Mouse (Mus musculus) hindbrain, embryonic 16.5 days (tissue): ENCODE measurements around the gene Slc24a3. TPM values are rescaled to one million over a fixed set of nuclear protein-coding genes. Genes with fewer than 3 reads are reported as not detected.

Experiments used
- ATAC-seq: fragments of 200-750 bp; cut with Nextera tagmentation; 2 replicates; pipeline ENCODE4 v1.8.0; 2017; ENCODE audit warnings: moderate TSS enrichment, moderate library complexity
- H3K27ac ChIP-seq: fragments of 300-500 bp; sonication (generic); 2 replicates; pipeline ENCODE4 v1.5.1; 2014; ENCODE audit warnings: low read depth, mild to moderate bottlenecking, control low read depth, low read length, moderate library complexity
- H3K27me3 ChIP-seq: fragments of 300-500 bp; sonication (generic); replicated peaks from 2 replicates; pipeline ENCODE4 v1.6.1; 2014; ENCODE audit warnings: low read length; ENCODE audit not compliant: control insufficient read depth, insufficient read depth
- H3K36me3 ChIP-seq: fragments of 300-500 bp; sonication (generic); 2 replicates; pipeline ENCODE4 v1.6.1; 2014; ENCODE audit warnings: mild to moderate bottlenecking, low read length, moderate library complexity, mixed read lengths; ENCODE audit not compliant: control insufficient read depth, insufficient read depth
- H3K4me1 ChIP-seq: fragments of 300-500 bp; sonication (generic); 2 replicates; pipeline ENCODE4 v1.6.1; 2014; ENCODE audit warnings: low read depth, low read length; ENCODE audit not compliant: control insufficient read depth, insufficient read depth
- H3K4me2 ChIP-seq: fragments of 300-500 bp; sonication (generic); 2 replicates; pipeline ENCODE4 v1.6.1; 2014; ENCODE audit warnings: mild to moderate bottlenecking, low read length, control low read depth, moderate library complexity
- H3K4me3 ChIP-seq: fragments of 300-500 bp; sonication (generic); 2 replicates; pipeline ENCODE4 v1.5.1; 2014; ENCODE audit warnings: mild to moderate bottlenecking, low read length, control low read depth, moderate library complexity
- H3K9ac ChIP-seq: fragments of 300-500 bp; sonication (generic); 2 replicates; pipeline ENCODE4 v1.6.1; 2014; ENCODE audit warnings: low read depth, mild to moderate bottlenecking, control low read depth, low read length, moderate library complexity
- H3K9me3 ChIP-seq: fragments of 300-500 bp; sonication (generic); 2 replicates; pipeline ENCODE4 v1.6.1; 2014; ENCODE audit warnings: mild to moderate bottlenecking, low read length, moderate library complexity; ENCODE audit not compliant: control insufficient read depth
- WGBS: fragments of 180-500 bp; shearing (Covaris S2); extraction: QIAGEN DNeasy Blood & Tissue Kit; methylation state at CpG from one replicate; pipeline ENCODE4 v1.1.7; 2014; 5-methylcytosine and 5-hydroxymethylcytosine counted together
- polyA plus RNA-seq: library from polyadenylated mRNA; unstranded; fragments of >200 nt; fragmentation: Nextera tagmentation; extraction: Ambion mirVana; gene quantifications from 2 replicates; pipeline ENCODE4 v1.2.1, GENCODE M21; 2015

Slc24a3 gene
- polyA plus RNA-seq, 1 experiment from 2014 or later = 11.7 TPM

DNA sequence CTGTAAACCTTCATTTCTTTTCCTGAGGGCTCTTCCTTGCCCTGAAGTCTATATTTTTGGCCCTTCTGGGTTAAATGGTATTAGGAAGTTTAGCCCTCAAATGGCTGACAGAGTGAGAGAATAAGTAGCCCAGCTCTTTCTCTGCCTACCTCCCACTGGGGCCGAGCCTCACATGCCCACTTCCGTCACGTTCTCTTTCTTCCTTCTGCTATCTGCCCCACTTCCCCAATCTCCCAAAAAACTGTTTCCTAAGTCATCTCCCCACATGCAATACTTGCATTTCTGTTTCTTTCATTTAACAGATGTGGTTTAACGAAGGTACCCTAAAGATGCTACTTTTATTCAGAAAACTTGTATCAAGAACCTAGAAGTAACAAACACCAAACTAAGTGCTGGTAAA lies 406.6 kb downstream of the Slc24a3 start:
- no peak overlapping the region for H3K4me2 ChIP-seq
- WGBS = 89% methylated on average over 4 of the region's 4 CpGs
- no peak overlapping the region for H3K4me3 ChIP-seq
- H3K27ac ChIP-seq = no peak overlapping the region
- H3K9me3 ChIP-seq = no peaks in the 10 kb centered on the region
- no peaks in the 10 kb centered on the region for H3K36me3 ChIP-seq
- no peak overlapping the region for H3K9ac ChIP-seq
- H3K27me3 ChIP-seq = no peaks in the 10 kb centered on the region
- no peaks in the 10 kb centered on the region for H3K4me1 ChIP-seq
- ATAC-seq = no peak

DNA sequence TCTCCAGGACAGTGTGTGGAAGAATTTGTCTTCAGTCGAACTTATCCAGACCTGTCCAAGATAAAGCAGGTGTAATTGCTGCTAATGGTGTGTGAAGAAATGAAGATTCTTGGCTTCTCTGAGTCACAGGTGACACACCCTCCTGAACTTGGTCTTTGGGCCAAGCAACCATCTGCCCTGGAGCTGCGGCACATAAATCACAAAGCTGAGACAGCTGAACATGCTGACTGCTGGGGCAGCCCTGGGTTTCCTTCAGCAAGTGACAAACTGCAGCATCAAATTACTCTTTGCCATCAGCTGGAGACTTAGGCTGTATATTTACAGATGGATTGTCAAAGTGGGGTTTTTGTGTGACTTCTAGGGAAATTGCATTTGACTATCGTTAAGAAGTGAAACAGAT lies 415.5 kb downstream of the Slc24a3 start:
- no peaks in the 10 kb centered on the region for H3K27me3 ChIP-seq
- no peaks in the 10 kb centered on the region for H3K36me3 ChIP-seq
- no peak overlapping the region for H3K4me2 ChIP-seq
- 67% methylated on average over 3 of the region's 3 CpGs for WGBS
- no peak for ATAC-seq
- H3K9me3 ChIP-seq = no peaks in the 10 kb centered on the region
- H3K27ac ChIP-seq = no peak overlapping the region
- H3K9ac ChIP-seq = no peak overlapping the region
- H3K4me1 ChIP-seq = no peaks in the 10 kb centered on the region; the same call in 1 of the 2 replicates
- no peak overlapping the region for H3K4me3 ChIP-seq

DNA sequence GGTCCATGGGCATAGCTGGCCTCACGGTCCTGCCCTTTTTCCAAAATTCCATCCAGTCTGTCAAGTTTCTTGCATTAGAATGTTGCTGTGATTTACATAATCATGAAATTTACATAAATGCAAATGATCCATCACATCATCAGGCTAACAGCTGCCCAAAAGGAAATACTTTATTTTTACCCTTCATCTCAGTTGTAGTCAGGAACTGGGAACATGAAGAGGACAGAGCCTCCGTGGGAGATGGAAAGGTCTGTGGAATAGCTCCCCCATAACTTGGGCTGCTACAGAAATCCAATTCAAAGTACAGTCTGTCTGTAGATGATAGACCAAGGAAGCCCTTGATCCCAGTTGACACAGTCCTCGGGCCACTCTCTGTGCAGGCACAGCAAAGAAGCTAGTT lies 417.9 kb downstream of the Slc24a3 start:
- no peaks in the 10 kb centered on the region; the same call in 1 of the 2 replicates for H3K4me1 ChIP-seq
- H3K27ac ChIP-seq = no peak overlapping the region
- ATAC-seq = no peak
- H3K27me3 ChIP-seq = no peaks in the 10 kb centered on the region
- WGBS = 81% methylated on average over 3 of the region's 3 CpGs
- H3K9ac ChIP-seq = no peak overlapping the region
- H3K4me3 ChIP-seq = no peak overlapping the region
- H3K4me2 ChIP-seq = no peak overlapping the region
- no peaks in the 10 kb centered on the region for H3K36me3 ChIP-seq
- H3K9me3 ChIP-seq = no peaks in the 10 kb centered on the region

DNA sequence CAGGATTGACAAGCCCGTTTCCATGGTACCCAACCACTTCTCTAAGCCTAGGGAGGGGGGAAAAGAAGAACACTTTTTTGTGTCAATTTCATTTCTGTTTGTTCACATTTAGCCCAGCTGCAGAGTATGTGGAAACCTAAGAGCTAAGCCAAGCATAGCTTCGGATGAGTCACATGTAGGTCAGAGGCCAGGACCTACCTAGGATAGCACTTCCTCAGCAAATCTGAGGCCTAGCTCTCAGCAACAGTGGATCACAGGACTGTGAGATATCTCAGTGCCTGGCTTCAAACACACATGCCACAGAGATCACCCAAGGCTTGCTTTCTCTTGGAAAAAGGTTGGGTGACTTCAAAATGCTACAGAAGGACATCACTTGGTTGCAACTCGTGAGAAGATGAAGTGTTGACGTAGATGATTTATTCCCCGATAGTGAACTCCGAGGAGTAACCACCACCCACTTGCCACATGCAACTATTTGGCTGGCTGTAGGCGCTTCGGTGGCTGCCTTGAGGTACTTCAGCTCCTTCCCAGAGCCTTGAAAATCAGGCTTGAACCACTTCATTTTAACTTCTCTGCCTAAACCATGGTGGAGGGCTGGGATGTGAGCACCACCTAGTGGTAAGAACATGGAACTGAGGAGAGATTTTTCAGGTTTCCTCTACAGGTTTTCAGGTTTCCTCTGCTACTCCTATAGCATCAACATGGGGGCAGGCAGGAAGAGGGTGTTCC lies 420.6 kb downstream of the Slc24a3 start:
- no peak overlapping the region for H3K9ac ChIP-seq
- 62% methylated on average over 8 of the region's 8 CpGs for WGBS
- no peak overlapping the region for H3K4me2 ChIP-seq
- H3K27me3 ChIP-seq = no peaks in the 10 kb centered on the region
- peak; percentile 95 for ATAC-seq
- H3K9me3 ChIP-seq = no peaks in the 10 kb centered on the region
- no peak overlapping the region for H3K4me3 ChIP-seq
- no peaks in the 10 kb centered on the region; the same call in 1 of the 2 replicates for H3K4me1 ChIP-seq
- no peak overlapping the region for H3K27ac ChIP-seq
- no peaks in the 10 kb centered on the region for H3K36me3 ChIP-seq

DNA sequence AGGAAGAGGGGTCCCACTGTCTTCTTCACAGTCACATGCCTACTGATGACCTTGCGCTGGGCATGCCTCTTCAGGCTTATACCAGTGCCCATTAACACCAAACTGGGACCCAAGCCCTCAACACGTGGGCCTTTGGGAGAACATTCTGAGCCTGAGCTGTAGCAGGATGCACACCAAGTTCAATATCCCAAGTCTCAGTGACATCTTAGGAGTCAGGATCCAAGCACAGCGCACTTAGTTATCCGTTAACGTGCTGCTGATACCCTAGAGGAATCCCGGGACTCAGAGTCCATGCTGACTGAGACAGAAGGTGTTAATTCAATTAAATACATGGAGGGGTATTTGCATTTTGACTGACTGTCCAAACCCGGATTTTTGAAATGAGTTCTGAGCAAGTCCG lies 424.3 kb downstream of the Slc24a3 start:
- Histone ChIP-seq H3K36me3 (no peaks in the 10 kb centered on the region), H3K9ac (no peak overlapping the region), H3K9me3 (no peaks in the 10 kb centered on the region), H3K27me3 (no peaks in the 10 kb centered on the region), H3K4me2 (no peak overlapping the region), H3K4me3 (no peak overlapping the region), H3K27ac (no peak overlapping the region), H3K4me1 (no peaks in the 10 kb centered on the region; the same call in 1 of the 2 replicates)
- no peak for ATAC-seq
- WGBS = 88% methylated on average over 8 of the region's 8 CpGs

DNA sequence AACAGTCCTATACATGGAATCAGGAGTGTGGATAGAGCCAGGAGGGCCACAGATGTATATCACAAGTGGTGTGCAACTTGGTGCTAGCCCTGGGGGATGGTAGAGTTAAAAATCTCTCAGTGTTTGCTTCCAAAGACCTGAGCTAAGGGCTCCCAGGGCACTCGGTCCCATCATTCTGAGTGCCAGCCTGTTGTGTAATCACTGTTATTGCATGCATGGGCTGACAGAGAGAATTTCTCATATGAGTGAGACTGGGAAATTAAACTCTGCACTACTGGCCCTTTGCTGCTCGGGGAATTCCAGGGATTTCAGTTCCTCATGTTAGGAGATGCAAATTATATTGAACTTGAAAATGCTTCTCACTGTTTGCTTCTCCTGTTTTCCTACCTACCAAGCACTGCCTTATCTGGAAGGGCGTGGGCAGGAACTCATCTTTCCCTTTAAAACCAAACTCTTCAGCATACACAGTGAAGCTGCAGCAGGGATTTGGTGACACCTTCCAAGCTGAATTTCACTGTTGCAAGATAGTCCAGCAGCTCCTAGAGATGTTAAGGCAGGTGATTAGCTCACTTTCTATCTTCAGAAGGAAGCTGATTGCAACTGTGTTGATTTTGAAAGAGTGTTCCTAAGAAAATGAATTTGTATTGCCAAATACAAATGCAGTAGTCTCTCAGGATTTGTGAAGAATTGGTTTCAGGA lies 426.2 kb downstream of the Slc24a3 start:
- no peak overlapping the region for H3K9ac ChIP-seq
- H3K9me3 ChIP-seq = no peaks in the 10 kb centered on the region
- H3K4me2 ChIP-seq = no peak overlapping the region
- no peaks in the 10 kb centered on the region for H3K4me1 ChIP-seq
- ATAC-seq = no peak
- no peaks in the 10 kb centered on the region for H3K36me3 ChIP-seq
- no peak overlapping the region for H3K4me3 ChIP-seq
- H3K27ac ChIP-seq = no peak overlapping the region
- H3K27me3 ChIP-seq = no peaks in the 10 kb centered on the region
- 88% methylated on average over 3 of the region's 3 CpGs for WGBS

DNA sequence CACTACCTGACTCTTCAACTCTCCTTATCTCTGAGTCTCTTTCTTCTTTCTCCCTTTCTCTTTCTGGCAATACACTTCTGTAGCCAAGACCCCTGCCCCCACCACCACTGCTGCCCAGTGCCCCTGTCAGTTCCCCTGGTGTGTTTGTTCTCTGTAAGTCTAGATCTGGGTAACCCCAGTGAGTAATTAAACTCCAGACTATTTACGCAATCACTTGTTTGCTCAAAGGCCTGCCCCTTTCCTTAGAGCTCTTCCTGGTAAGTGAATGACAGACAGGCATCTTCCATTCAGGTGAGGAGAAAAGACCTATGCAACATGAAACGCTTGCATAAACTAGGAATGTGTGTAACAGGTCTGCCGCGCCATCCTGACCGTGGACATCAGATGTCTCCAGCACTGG lies 430.3 kb downstream of the Slc24a3 start:
- Histone ChIP-seq H3K4me2 (no peak overlapping the region), H3K27ac (no peak overlapping the region), H3K4me1 (no peaks in the 10 kb centered on the region), H3K4me3 (no peak overlapping the region), H3K27me3 (no peaks in the 10 kb centered on the region), H3K9ac (no peak overlapping the region), H3K9me3 (no peaks in the 10 kb centered on the region), H3K36me3 (no peaks in the 10 kb centered on the region)
- no peak for ATAC-seq
- WGBS = 89% methylated on average over 5 of the region's 5 CpGs

DNA sequence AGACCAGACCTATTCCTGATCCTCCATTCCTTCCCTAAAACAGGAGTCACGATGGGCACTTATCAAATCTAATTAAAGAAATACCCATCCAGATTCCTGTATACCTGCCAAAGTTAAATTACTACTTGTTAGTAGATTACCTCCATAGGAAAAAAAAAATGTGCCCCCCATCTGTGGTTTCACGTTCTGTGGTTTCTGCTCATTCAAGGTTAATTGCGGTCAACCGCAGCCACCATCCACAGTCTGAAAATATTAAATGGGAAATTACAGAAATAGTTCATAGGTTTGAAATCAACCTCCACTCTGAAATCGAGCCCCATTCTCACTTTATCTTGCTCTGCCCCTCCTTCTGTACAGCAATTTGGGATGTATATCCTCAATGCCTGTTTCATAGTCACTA lies 440.3 kb downstream of the Slc24a3 start:
- no peaks in the 10 kb centered on the region for H3K9me3 ChIP-seq
- H3K4me2 ChIP-seq = no peak overlapping the region
- 90% methylated on average over 5 of the region's 5 CpGs for WGBS
- H3K27me3 ChIP-seq = no peaks in the 10 kb centered on the region
- H3K36me3 ChIP-seq = no peaks in the 10 kb centered on the region
- no peak overlapping the region for H3K4me3 ChIP-seq
- no peak for ATAC-seq
- no peak overlapping the region for H3K27ac ChIP-seq
- H3K4me1 ChIP-seq = no peaks in the 10 kb centered on the region
- no peak overlapping the region for H3K9ac ChIP-seq

DNA sequence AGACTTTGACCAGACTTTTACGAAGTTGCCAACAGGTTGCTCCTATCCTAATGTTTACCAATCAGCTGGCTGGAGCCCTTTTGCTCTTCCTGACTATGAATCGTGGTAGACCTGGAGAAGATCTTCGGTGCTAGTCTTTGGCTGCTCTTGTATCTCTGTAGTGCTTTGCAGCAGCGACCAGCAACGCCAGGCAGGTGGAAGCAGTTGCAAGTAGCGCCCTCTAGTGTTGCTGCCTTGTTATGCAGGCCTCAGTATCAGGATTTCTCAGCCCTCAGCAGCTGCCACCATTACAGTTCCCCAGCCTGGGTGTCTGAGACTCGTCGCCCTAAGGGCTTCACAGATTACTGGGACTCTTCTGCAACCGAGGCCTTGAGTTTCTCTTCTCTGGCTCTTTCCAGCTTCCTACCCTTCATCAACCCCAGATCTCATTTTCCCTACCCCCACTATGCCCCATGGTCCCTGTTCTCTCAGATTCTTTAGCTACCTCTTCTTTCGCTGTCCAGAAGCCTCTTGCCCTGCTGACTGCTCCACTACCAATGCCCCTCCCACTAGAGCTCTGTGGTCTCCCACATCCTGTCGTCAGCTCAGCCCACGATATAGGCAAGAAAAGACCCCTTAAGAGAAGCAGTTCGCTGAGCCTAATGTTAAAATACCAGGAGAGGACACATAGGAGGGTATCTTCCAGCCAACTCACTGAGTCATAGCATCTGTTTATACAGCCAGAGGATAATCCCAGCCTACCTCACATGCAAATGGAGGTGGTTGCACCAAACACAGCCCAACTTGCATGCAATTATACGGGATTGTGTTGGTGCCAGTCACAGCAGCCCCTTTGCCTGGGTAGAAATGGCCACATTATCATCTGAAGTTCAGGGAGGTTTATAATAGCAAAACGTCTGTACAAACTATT lies 443.5 kb downstream of the Slc24a3 start:
- no peak for ATAC-seq
- 50% methylated on average over 15 of the region's 15 CpGs for WGBS
- H3K9me3 ChIP-seq = no peaks in the 10 kb centered on the region

More for the DNA sequence above, 443.5 kb downstream of the Slc24a3 start:
- no peak overlapping the region for H3K9ac ChIP-seq
- H3K4me3 ChIP-seq = no peak overlapping the region
- no peak overlapping the region for H3K27ac ChIP-seq
- no peaks in the 10 kb centered on the region for H3K36me3 ChIP-seq
- H3K4me1 ChIP-seq = no peaks in the 10 kb centered on the region
- no peaks in the 10 kb centered on the region for H3K27me3 ChIP-seq
- H3K4me2 ChIP-seq = no peak overlapping the region
